Mouse (Mus musculus): ENCODE data around the gene Kansl2. TPM values are rescaled to one million over a fixed set of nuclear protein-coding genes. Genes with fewer than 3 reads are reported as not detected.
A peak's percentile ranks its signal among the peaks of the same experiment; 100 is the strongest.

Gene Kansl2
- polyA plus RNA-seq, 2 experiments, result 99.8 to 104 TPM

- Histone ChIP-seq H3K9me3 (ENCODE audit: control insufficient read depth, low read length) (no peaks in the 10 kb centered on the region), H3K36me3 (ENCODE audit: control insufficient read depth, insufficient read depth, low read length) (peaks cover 19% of the 10 kb centered on the region), H3K27ac (replicated peaks; ENCODE audit: low read depth, low read length) (peak overlapping the region; percentile 91), H3K27me3 (ENCODE audit: control insufficient read depth, insufficient read depth, low read length) (no peaks in the 10 kb centered on the region), H3K9ac (ENCODE audit: low read depth, low read length, severe bottlenecking) (peak overlapping the region; percentile 89), H3K4me1 (ENCODE audit: control insufficient read depth, insufficient read depth, low read length) (peaks cover 25% of the 10 kb centered on the region), H3K4me3 (replicated peaks; ENCODE audit: low read length) (peak overlapping the region; percentile 95), H3K4me2 (replicated peaks; ENCODE audit: low read depth, low read length, severe bottlenecking) (peak overlapping the region; percentile 91)
- TF ChIP-seq POLR2A (IDR thresholded peaks at IDR 0.05; ENCODE audit: borderline replicate concordance, extremely low read depth, insufficient read depth, insufficient read length), result peak; percentile 98; the same call in 1 of the 2 replicates
- peak; percentile 98 for DNase-seq (ENCODE audit: low spot score)
- under 1% methylated on average over 86 of the region's 88 CpGs for WGBS
- peak; percentile 97 for ATAC-seq (ENCODE audit: low FRiP score, low read depth)
Observed at GRCm38 (mm10) chr15:98567278-98568134, 33.4 kb upstream of the Kansl2 start.

- peak overlapping the region; percentile 91 for H3K27ac ChIP-seq (replicated peaks; ENCODE audit: low read depth, low read length)
- DNase-seq (ENCODE audit: low spot score), result no peak
- H3K9ac ChIP-seq (ENCODE audit: low read depth, low read length, severe bottlenecking), result peak overlapping the region; percentile 89
- ATAC-seq (ENCODE audit: low FRiP score, low read depth), result no peak
- TF ChIP-seq POLR2A (IDR thresholded peaks at IDR 0.05; ENCODE audit: borderline replicate concordance, extremely low read depth, insufficient read depth, insufficient read length), result no peak
- H3K27me3 ChIP-seq (ENCODE audit: control insufficient read depth, insufficient read depth, low read length), result no peaks in the 10 kb centered on the region
- peak overlapping the region; percentile 91 for H3K4me2 ChIP-seq (replicated peaks; ENCODE audit: low read depth, low read length, severe bottlenecking)
- H3K4me3 ChIP-seq (replicated peaks; ENCODE audit: low read length), result peak overlapping the region; percentile 95
- peaks cover 25% of the 10 kb centered on the region for H3K4me1 ChIP-seq (ENCODE audit: control insufficient read depth, insufficient read depth, low read length)
- WGBS, result 3% methylated on average over 15 of the region's 15 CpGs
- H3K9me3 ChIP-seq (ENCODE audit: control insufficient read depth, low read length), result no peaks in the 10 kb centered on the region
- peaks cover 20% of the 10 kb centered on the region for H3K36me3 ChIP-seq (ENCODE audit: control insufficient read depth, insufficient read depth, low read length)
Observed at GRCm38 (mm10) chr15:98566973-98567277, 32.9 kb upstream of the Kansl2 start.

- H3K27me3 ChIP-seq (ENCODE audit: control insufficient read depth, insufficient read depth, low read length), result no peaks in the 10 kb centered on the region
- H3K9ac ChIP-seq (ENCODE audit: low read depth, low read length, severe bottlenecking), result no peak overlapping the region
- H3K36me3 ChIP-seq (ENCODE audit: control insufficient read depth, insufficient read depth, low read length), result peaks cover 78% of the 10 kb centered on the region
Observed at GRCm38 (mm10) chr15:98557186-98557585, 23.1 kb upstream of the Kansl2 start.

GRCm38 (mm10) chr15:98555881-98556280 lies 21.8 kb upstream of the Kansl2 start:
- Histone ChIP-seq H3K4me2 (replicated peaks; ENCODE audit: low read depth, low read length, severe bottlenecking) (no peak overlapping the region), H3K36me3 (ENCODE audit: control insufficient read depth, insufficient read depth, low read length) (peaks cover 84% of the 10 kb centered on the region), H3K27ac (replicated peaks; ENCODE audit: low read depth, low read length) (no peak overlapping the region), H3K27me3 (ENCODE audit: control insufficient read depth, insufficient read depth, low read length) (no peaks in the 10 kb centered on the region), H3K4me1 (ENCODE audit: control insufficient read depth, insufficient read depth, low read length) (no peaks in the 10 kb centered on the region), H3K9me3 (ENCODE audit: control insufficient read depth, low read length) (no peaks in the 10 kb centered on the region), H3K4me3 (replicated peaks; ENCODE audit: low read length) (no peak overlapping the region), H3K9ac (ENCODE audit: low read depth, low read length, severe bottlenecking) (no peak overlapping the region)
- ATAC-seq (ENCODE audit: low FRiP score, low read depth) (no peak), DNase-seq (ENCODE audit: low spot score) (no peak)
- WGBS, result 93% methylated on average over 4 of the region's 4 CpGs
- no peak for TF ChIP-seq POLR2A (IDR thresholded peaks at IDR 0.05; ENCODE audit: borderline replicate concordance, extremely low read depth, insufficient read depth, insufficient read length)

More at GRCm38 (mm10) chr15:98557186-98557585, 23.1 kb upstream of the Kansl2 start:
- H3K9me3 ChIP-seq (ENCODE audit: control insufficient read depth, low read length), result no peaks in the 10 kb centered on the region
- no peak overlapping the region for H3K4me3 ChIP-seq (replicated peaks; ENCODE audit: low read length)
- no peak overlapping the region for H3K27ac ChIP-seq (replicated peaks; ENCODE audit: low read depth, low read length)
- DNase-seq (ENCODE audit: low spot score) (no peak), ATAC-seq (ENCODE audit: low FRiP score, low read depth) (no peak)
- H3K4me2 ChIP-seq (replicated peaks; ENCODE audit: low read depth, low read length, severe bottlenecking), result no peak overlapping the region
- WGBS, result 97% methylated on average over 5 of the region's 5 CpGs
- TF ChIP-seq POLR2A (IDR thresholded peaks at IDR 0.05; ENCODE audit: borderline replicate concordance, extremely low read depth, insufficient read depth, insufficient read length), result no peak
- no peaks in the 10 kb centered on the region for H3K4me1 ChIP-seq (ENCODE audit: control insufficient read depth, insufficient read depth, low read length)

GRCm38 (mm10) chr15:98552758-98553157 lies 18.7 kb upstream of the Kansl2 start:
- Histone ChIP-seq H3K27me3 (ENCODE audit: control insufficient read depth, insufficient read depth, low read length) (no peaks in the 10 kb centered on the region), H3K27ac (replicated peaks; ENCODE audit: low read depth, low read length) (no peak overlapping the region), H3K4me2 (replicated peaks; ENCODE audit: low read depth, low read length, severe bottlenecking) (no peak overlapping the region), H3K9ac (ENCODE audit: low read depth, low read length, severe bottlenecking) (no peak overlapping the region), H3K9me3 (ENCODE audit: control insufficient read depth, low read length) (no peaks in the 10 kb centered on the region), H3K4me3 (replicated peaks; ENCODE audit: low read length) (no peak overlapping the region), H3K4me1 (ENCODE audit: control insufficient read depth, insufficient read depth, low read length) (no peaks in the 10 kb centered on the region), H3K36me3 (ENCODE audit: control insufficient read depth, insufficient read depth, low read length) (peaks cover 82% of the 10 kb centered on the region)
- no peak for TF ChIP-seq POLR2A (IDR thresholded peaks at IDR 0.05; ENCODE audit: borderline replicate concordance, extremely low read depth, insufficient read depth, insufficient read length)
- ATAC-seq (ENCODE audit: low FRiP score, low read depth) (no peak), DNase-seq (ENCODE audit: low spot score) (no peak)
- 87% methylated on average over 2 of the region's 2 CpGs for WGBS
